Mouse (Mus musculus): ENCODE results near the gene Gm42420.

DNA sequence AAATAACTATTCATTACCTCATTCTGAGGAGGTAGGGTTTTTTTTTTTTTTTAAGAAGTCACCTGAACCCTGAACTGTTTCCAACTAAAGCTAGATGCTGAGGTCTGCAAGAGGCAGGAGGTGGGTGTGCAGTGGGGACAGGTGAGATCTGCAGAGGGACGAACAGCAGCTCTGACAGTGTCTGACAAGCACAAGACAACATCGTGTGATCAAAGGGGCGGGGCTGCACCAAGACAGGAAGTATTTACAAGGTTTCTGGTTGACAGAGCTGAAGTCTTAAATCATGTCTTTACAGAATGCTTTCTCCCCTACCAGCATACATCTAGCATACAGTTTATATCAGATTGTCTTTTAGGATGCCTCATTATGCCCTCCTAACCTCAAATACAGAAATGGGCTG is 21.3 kb downstream of the Gm42420 start:
- no peak for TF ChIP-seq POLR2A (IDR thresholded peaks at IDR 0.05; ENCODE audit: low read depth, low read length)
- no peak for TF ChIP-seq CTCF (IDR thresholded peaks at IDR 0.05; ENCODE audit: borderline replicate concordance, insufficient read depth, low read length)
